Mouse (Mus musculus) CD4-positive, CD25-positive, alpha-beta regulatory T cell, adult 2 months (primary cell): ENCODE results near the gene Ptpru.
A peak's percentile ranks its signal among the peaks of the same experiment; 100 is the strongest.
"Not testable (repeated sequence)": the region's sequence is repeated elsewhere in the genome, so short reads cannot be mapped to it uniquely, and the experiment has no call there.

Experiments used
- DNase-seq: peaks from one replicate; pipeline ENCODE4 v3.0.0-alpha.2; 2012; ENCODE audit warnings: low read depth, low spot score

Ptpru gene

DNA sequence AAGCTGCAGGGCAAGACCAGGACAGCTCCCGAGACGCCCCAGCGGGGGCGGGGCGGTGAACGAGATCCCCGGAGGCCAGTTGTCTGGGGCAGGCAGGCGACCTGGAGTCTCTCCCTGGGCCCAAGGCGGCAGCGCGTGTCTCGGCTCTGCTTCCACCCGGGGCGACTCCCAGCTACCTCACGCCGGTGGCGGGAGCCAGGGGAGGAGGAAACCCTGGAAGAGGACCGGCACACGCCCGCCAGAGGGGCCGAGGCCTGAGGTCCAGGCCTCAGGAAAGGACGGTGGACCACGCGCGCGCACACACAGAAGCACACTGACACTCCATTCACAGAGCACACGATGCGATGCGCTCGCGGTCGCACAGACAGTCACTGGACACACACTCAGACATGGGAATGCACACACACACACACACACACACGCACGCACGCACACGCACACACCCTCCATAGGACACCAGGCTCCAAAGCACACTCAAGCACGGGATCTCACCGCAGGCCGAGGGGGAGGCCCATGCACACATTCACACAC lies 1.7 kb downstream of the Ptpru start:
- DNase-seq, result peak; percentile 31

DNA sequence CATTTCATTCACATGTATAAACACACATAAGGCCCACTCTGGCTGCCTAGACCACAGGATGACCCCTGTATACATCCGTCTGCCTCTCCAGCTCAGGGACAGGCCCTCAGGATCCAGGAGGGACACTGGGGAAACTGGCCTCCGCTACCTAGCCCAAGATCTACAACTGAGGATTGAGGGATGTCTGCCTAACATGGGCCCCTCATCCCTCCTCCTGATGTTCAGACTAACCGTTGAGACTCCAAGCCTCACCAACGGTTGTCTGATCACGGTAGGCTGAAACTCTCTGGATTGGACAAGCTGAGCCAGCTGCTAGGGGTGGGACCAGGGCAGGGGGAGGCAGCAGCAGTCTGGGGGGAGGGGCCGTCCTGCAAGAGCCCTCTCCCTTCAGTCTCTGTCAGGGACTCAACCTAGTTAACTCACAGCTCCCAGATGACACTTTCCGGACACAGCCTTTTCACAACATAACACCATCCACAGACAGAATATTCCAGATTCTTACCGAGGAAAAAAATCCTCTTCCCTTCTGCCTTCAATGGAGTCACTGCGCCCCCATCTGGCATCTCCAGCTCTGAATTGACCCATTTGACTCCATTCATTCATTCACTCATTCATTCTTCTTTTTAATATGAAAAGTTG lies 4.0 kb downstream of the Ptpru start:
- no peak for DNase-seq

DNA sequence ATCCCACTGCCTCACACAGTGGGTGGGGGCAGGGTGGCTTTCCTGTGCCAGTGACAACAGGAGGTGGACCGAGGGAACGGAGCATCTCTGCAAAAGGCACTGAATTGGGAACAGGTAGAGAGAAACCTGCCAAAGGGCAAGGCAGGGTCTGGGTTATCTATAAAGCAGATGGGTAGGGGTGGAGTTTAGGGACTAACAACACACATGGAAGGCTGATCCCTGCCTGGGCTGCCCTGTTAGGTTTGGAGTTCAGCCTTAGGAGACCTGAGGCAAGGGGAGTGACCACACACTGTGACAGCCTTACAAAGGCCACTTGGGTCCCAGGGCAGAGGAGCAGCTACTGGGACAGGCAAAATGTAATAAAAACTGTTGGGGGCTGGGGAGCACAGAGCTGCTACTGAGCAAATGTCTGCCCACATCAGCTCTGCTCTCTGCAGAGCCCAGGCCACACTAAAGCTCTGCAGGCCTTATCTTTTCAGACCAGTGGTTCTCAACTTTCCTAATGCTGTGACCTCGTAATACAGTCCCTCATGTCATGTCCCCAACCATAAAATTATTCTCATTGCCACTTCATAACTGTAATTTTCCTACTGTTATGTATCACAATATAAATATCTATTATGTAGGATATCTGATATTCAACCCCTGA lies 5.2 kb downstream of the Ptpru start:
- no peak for DNase-seq

DNA sequence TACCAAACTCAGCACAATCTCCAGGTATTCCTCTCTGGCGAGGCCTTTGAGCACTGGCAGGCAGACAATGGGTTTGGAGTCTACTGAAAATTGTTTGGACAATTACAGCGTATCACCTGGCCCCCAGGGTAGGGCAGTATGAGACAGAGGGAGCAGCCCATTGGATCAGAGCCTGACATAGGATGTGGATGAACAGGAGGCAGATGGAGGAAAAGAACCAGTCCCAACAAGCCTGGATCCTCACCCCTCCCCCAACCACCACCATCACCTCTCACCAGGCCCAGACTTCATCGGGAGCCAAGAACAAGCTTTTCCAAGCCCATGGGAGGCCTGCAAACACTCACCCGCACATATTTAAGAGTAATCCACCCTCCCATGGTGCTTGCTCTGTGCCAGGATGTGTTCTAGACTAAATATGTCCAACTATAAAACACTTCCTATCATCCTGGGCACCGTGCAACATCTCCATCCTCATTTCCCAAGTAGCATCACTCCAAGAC lies 6.5 kb downstream of the Ptpru start:
- no peak for DNase-seq

DNA sequence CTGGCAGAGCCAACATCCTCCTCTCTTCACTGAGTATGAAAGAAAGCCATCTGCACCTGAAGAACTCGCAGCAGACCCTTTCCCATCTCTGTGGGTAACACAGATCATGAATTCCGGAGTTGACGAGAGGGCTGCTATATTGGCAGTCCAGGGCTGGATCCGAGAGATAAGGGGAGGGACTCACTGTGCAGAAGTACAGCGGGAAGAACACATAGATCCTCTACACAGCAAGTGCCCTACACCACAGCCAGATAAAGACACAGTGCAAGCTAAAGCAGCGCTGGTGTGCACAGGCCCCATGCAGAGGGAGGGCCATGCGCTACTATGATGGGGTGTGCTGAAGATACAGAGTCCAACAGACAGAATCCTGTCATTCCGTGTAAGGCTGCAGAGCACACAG lies 9.0 kb downstream of the Ptpru start:
- no peak for DNase-seq

DNA sequence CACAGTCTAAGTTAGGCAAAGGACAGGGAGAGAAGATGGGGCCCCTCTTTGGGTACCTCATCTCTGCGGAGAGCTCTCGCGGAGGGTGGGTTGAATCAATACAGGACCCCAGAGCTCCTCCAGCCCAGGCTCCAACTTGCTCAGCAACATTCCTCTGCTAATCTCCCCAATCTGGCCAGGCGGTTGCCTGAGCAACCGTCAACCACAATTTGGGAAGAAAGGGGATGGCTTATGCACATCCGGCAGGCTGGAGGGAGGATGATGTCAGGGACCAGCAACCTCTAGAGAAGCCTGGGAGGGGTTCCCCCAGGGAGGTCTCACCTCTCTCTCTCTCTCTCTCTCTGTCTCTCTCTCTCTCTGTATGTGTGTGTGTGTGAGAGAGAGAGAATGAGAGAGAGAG lies 11.2 kb downstream of the Ptpru start:
- no peak for DNase-seq

DNA sequence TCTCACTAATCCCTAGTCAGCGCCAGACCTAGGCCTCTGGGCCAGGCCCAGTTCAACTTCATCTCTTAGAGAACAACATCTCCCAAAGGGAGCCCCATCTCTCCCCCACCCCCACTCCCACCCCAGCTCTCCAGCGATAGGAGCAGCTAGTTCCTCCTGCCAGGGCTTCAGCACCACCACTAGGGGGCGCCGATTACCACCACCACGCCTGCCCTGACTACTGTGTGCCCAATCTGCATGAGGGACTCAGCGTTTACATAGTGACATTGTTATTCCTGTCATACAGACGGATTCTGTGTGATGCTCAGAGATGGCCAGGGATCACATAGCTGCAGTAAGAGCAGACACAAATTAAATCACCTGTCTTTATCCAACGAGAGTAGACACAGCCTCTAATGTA lies 12.3 kb downstream of the Ptpru start:
- peak; percentile 78 for DNase-seq

DNA sequence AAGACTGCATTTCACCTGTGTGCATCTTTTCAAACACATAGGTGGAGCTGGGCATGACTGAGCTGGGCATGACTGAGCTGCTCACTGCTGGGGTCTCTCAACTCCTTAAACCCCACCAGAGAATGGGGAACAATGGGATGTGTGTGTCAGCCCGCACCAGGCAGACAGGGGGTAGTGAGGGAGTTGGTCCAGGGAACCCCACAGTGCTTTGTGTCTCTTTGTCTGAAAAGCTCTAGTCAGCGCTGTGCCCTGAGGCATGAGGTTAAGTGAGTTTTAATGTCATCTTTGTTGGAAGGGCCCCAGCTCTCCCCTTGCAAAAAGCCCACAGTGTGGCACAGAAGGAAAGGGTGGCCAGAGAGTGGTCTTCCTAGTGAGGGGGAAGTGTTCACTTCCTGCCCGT lies 13.1 kb downstream of the Ptpru start:
- no peak for DNase-seq

DNA sequence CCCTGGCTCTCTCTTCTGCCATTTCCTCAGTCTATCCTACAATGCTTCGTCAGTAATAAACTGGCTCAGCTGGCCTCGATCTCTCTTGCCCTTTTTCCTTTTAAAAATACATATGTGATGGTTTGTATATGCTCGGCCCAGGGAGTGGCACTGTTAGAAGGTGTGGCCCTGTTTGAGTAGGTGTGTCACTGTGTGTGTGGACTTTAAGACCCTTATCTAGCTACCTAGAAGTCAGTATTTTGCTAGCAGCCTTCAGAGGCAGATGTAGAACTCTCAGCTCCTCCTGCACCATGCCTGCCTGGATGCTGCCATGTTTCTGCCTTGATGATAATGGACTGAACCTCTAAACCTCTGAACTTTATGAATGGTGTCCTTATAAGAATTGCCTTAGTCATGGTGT lies 15.5 kb downstream of the Ptpru start:
- DNase-seq, result no peak

DNA sequence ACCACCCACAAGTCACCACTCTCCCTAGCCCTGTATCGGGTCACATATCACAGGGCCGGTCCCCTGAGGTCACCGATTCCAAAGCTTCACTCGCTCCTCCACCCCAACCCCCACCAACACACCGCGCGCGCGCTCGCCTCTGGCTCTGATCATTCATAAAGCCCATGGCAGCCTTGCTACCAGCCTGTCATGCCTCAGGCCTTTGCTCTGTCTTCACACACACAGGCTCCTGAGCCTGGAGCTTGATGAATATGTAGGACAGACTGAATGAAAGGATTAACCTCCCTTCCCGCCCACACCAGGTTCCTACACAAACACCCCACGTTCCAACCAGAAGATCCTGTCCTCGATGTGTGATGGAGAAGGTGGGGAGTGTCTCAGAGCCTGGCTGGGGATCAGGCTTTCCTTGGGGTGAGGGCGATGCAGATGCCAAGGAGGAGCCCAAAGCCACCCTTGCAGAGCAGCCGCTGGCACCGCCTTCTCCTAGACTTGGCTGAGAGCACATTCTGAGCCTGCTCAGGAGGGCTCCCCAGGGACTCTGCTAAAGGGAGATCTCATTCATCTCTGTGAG lies 16.8 kb downstream of the Ptpru start:
- DNase-seq, result no peak

DNA sequence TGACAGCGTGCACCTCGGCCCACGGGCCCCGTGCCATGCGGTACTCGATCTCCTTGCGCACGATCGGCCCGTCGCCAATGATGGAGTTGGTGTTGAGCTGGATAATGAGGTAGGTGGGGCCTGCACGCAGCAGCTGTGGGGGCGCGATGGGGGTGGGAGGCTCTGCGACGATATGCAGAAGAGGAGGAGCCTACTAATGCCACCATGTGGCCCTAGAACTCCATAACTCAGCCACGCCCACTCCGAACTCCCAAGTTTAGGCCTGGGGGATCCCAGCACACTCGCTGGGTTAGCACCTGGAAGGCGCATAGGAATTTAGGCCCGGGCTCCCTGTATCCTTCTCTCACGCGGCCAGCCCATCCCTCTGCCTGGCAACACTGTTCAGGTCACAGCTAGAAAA lies 19.2 kb downstream of the Ptpru start:
- no peak for DNase-seq

DNA sequence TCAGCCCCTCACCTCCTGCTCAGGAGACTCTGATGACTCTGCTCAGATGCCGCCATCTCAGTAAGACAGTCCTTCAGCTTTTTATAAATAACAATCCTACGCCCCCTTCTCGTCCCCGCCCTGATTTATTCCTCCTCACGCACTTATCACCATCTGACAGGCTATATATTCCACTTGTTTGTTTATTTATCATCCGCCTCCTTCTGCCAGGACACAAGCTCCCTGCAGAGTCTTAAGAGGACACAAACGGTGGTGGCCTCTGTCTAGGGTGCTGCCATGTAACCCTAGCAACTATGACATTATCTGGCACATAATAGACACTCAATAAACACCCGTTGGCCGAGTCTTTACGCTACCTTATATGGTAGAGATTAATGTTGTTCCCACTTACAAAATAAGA lies 22.3 kb downstream of the Ptpru start:
- DNase-seq, result no peak

DNA sequence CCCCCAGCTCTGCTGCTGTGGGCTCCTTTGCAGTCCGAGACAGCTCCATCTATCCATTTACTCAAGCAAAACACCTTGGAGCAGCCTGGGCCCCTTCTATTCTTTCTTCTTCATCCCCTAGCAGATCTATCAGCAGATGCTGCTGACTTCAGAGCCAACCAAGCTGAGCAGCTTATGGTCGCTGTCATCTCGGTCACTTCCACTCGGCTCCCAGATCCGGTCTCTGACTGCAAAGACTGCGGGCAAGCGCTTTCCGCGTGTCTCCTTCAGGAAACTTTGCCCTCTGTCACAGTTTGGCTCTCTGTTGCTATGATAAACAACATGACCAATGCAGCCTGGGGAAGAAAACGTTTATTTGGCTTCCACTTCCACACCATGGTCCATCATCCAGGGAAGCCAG lies 23.2 kb downstream of the Ptpru start:
- DNase-seq, result no peak

DNA sequence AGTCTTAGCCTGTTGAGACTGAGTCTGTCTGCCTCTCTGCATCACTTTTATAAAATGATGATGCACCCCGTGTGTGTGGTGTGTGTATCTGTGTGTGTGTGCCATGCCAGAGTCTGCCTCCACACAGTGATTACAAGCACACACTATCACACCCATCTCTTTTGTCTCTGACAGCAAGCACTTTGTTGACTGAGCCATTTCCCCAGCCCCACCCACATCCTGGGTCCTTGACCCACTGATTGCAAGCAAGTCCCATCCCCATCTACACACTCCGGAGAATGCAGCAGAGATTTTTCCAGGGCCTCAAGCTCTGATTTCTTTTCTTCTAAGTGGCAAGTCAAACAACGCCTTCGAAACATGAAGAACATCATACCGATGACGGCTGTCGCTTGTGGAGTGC lies 24.3 kb downstream of the Ptpru start:
- DNase-seq, result no peak

DNA sequence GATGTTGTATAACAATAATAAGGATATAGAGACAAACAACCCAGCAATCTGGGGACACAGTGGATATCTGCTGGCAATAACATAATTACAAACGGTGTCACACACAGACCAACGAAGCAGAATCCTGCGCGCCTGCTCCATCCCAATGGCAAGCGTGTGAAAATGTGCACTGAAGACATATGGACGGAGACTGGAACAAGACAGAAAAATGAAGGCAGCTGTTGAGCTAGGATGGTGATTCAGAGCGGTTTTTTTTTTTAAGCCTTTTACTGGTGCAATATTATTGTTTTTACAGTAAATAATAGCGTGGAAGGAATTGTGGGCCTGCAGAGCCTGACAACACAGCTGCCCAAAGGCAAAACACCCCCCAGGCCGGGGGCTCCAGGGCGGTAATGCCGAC lies 25.6 kb downstream of the Ptpru start:
- no peak for DNase-seq

DNA sequence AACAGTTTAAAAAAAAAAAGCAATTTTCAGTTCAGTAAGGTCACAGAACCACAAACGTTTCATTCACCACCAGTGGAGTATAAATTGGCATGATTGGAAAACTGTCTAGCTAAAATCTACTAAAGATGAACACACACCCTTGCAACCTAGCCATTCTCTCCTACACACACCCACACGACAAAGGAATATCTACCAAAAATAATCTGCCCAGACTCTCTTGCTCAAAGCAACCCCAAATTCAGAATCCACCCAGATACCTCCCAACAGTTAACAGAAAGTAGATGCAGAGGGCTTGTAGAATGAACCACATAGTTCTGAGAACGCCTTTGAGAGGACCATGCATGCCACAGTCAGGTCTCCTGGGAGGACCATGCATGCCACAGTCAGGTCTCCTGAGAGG lies 32.8 kb downstream of the Ptpru start:
- DNase-seq, result no peak

DNA sequence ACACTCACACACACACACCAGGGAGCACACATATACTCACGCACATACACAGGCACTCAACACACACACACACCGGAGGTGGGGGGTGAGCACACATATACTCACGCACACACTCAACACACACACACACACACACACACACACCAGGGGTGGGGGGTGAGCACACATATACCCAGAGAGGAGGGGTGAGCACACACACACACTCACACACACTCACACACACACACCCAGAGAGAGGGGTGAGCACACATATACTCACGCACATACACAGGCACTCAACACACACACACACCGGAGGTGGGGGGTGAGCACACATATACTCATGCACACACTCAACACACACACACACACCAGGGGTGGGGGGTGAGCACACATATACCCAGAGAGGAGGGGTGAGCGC lies 33.4 kb downstream of the Ptpru start:
- not testable (repeated sequence) for DNase-seq

DNA sequence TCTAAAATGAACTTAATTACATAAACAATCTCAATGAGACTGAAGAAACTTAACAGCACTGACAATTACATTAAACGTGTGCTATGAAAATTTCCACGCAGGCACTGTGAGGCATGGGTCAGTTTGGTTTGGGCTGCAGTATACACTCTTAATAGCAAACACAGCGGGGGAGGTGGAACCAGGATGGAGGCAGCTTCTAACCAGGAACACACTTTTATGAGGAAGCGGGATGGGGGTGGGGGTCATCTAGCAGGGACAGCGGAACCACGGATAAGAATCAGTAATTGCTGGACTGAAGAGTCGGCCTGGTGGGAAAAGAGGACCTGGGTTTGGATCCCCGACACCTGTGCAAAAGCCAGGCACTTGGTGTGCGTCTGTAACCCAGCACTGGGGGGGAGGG lies 34.2 kb downstream of the Ptpru start:
- no peak for DNase-seq

DNA sequence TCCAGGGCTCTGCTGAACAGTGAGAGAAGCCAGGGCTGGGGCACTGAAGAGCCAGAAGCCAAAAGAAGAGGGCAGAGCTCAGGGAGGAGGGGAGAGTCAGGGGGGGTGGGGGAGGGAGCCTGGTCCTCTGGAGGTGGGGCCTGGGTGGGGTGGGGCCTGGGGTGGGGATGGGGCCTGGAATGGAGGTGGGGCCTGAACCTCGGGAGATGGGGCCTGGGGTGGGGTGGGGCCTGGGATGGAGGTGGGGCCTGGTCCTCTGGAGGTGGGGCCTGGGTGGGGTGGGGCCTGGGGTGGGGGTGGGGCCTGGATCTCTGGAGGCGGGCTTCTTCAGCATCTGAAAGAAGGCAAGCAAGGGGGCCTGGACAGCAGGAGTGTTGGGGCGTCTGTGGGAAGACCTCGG lies 39.1 kb downstream of the Ptpru start:
- no peak for DNase-seq

DNA sequence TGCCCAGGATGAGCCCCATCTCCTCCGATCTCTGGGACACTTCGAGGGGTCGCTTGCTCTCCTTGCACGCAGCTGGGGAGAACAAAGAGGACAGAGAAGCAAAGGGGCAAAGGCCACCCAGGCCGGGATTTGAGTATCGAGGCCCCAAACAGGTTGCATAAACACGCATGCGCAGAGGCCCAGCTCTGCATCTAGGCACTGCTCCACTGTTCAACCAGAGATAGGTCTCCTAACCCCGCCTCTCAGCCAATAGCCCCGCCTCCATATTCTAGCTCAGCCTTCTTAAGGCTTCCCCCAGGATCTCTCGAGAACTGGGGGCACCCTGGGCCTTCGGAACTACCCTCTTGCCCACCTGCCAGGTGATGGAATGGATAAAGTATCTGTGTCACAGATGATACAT lies 40.2 kb downstream of the Ptpru start:
- no peak for DNase-seq

DNA sequence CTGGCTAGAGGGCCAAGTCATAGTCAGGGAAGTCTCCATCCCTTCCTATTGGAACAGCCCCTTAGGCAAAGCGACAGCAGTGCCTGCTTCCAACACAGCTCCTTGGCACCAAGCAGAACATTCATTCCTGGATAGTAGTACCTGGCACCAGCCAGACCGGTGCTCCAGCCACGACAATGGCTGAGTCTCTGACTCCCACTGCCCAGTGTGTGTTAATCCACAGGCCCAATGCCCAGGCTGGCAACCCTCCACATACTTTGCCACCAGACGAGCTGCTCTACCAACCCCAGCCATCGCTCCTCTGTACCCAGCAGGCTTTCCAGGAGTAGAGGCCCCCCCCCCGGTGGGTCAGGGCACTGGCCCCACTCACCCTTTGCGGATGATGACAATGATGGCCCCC lies 40.6 kb downstream of the Ptpru start:
- no peak for DNase-seq

DNA sequence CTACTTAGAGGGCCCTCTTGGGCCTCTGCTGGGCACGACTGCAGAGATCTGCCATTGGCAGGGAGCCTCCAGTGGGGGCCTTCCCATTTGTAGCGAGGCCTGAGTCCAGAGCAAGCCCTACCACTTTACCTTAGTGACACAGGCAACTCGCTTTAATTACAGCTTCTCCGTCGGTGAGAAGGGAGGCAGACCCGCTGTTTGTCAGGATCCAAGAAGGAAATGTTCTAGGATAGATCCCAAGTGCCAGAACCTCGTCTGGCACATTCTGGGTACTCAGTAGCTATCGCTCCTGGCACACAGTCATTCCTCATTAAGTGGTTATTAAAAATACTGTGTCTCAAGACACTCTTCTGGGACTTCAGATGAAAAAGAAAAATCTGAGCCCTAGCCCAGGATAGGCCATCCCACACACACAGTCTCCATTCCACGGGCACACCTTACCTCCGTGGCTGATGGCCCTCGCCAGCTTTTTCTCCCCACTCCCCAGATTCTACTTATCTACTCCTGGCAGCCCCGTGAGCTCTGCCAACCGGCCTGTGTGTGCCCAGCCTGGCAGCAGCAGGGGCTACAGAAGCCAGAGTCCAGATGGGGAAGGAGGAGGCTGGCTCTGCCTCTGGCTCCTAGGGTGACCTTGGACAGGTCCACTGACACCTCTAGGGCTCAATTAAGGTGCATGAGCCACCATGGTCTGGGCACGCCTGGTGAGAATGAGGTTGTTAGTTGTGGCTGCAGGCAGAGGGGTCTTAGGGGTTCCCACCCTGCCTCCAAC lies 41.6 kb downstream of the Ptpru start:
- DNase-seq, result no peak
